Mouse (Mus musculus) T-helper 17 cell (primary cell): ENCODE results near the gene Mapre3.
"Not testable (repeated sequence)": the region's sequence is repeated elsewhere in the genome, so short reads cannot be mapped to it uniquely, and the experiment has no call there.

Source experiments
- in situ Hi-C, 2 experiments: fragments of 300-600 bp; cut with MboI, MseI; formaldehyde crosslinking; loops; 1 replicate in 1 of 2; 2 replicates in 1 of 2; pipeline ENCODE4 v1.15.1; 2025; ENCODE audit warnings: high pct_unique_total_duplicates in 2 of 2

Gene Mapre3

GRCm38 (mm10) chr5:30879347-30879943 lies 65.0 kb downstream of the Mapre3 start:
- in situ Hi-C loops: no loop called here

- in situ Hi-C loops: not testable (repeated sequence)
Observed at GRCm38 (mm10) chr5:30881839-30882238, 67.4 kb downstream of the Mapre3 start.

GRCm38 (mm10) chr5:30886209-30886608 lies 71.8 kb downstream of the Mapre3 start:
- in situ Hi-C loops: no loop called here

- in situ Hi-C loops: no loop called here
Observed at GRCm38 (mm10) chr5:30886731-30887130, 72.3 kb downstream of the Mapre3 start.

GRCm38 (mm10) chr5:30887331-30887761 lies 72.9 kb downstream of the Mapre3 start:
- in situ Hi-C loops: no loop called here

- in situ Hi-C loops: no loop called here
Observed at GRCm38 (mm10) chr5:30887858-30888336, 73.5 kb downstream of the Mapre3 start.

- in situ Hi-C loops: no loop called here
Observed at GRCm38 (mm10) chr5:30888337-30889087, 74.1 kb downstream of the Mapre3 start, which contains the start of gene Agbl5. Agbl5 (plus strand) TSS chr5:30888694.

- in situ Hi-C loops: no loop called here
Observed at GRCm38 (mm10) chr5:30889088-30889754, 74.8 kb downstream of the Mapre3 start.

- in situ Hi-C loops: no loop called here
Observed at GRCm38 (mm10) chr5:30890375-30890774, 75.9 kb downstream of the Mapre3 start.

GRCm38 (mm10) chr5:30901860-30902259 lies 87.4 kb downstream of the Mapre3 start:
- in situ Hi-C loops: loop anchor here in 1 of 2 experiments (10.0 kb wide), 1 partner anchor 293 kb away; the partner anchor contains the start of genes Eif2b4 and Snx17

GRCm38 (mm10) chr5:30907413-30908059 lies 93.1 kb downstream of the Mapre3 start, which contains the start of gene Ost4:
Ost4 (minus strand) TSS chr5:30907788.
- in situ Hi-C loops: loop anchor here in 1 of 2 experiments (10.0 kb wide), 1 partner anchor 287 kb away; the partner anchor contains the start of genes Eif2b4 and Snx17

- in situ Hi-C loops: loop anchor here in 1 of 2 experiments (10.0 kb wide), 1 partner anchor 286 kb away; the partner anchor contains the start of genes Eif2b4 and Snx17
Observed at GRCm38 (mm10) chr5:30908426-30909299, 94.2 kb downstream of the Mapre3 start.

GRCm38 (mm10) chr5:30909300-30909659 lies 94.8 kb downstream of the Mapre3 start:
- in situ Hi-C loops: loop anchor here in 1 of 2 experiments (10.0 kb wide), 1 partner anchor 286 kb away; the partner anchor contains the start of genes Eif2b4 and Snx17

- in situ Hi-C loops: loop anchor here in 1 of 2 experiments (10.0 kb wide), 1 partner anchor 285 kb away; the partner anchor contains the start of genes Eif2b4 and Snx17
Observed at GRCm38 (mm10) chr5:30909863-30910262, 95.4 kb downstream of the Mapre3 start.

- in situ Hi-C loops: no loop called here
Observed at GRCm38 (mm10) chr5:30910481-30910880, 96.0 kb downstream of the Mapre3 start.

- in situ Hi-C loops: no loop called here
Observed at GRCm38 (mm10) chr5:30912156-30912555, 97.7 kb downstream of the Mapre3 start.

GRCm38 (mm10) chr5:30913060-30913841 lies 98.8 kb downstream of the Mapre3 start, which contains the start of gene Emilin1:
Emilin1 (plus strand) TSS chr5:30913402.
- in situ Hi-C loops: no loop called here

GRCm38 (mm10) chr5:30914101-30914635 lies 99.7 kb downstream of the Mapre3 start:
- in situ Hi-C loops: no loop called here

GRCm38 (mm10) chr5:30914849-30915248 lies 100.4 kb downstream of the Mapre3 start:
- in situ Hi-C loops: loop anchor here in 1 of 2 experiments (5.0 kb wide), 1 partner anchor 103 kb away; the partner anchor contains the start of gene Mapre3
